Mouse (Mus musculus): ENCODE results near the gene Olfr202. TPM values are rescaled to one million over a fixed set of nuclear protein-coding genes. Genes with fewer than 3 reads are reported as not detected.
A peak's percentile ranks its signal among the peaks of the same experiment; 100 is the strongest.
"Not testable (repeated sequence)": the region's sequence is repeated elsewhere in the genome, so short reads cannot be mapped to it uniquely, and the experiment has no call there.

Gene Olfr202
- polyA plus RNA-seq, 1 experiment from 2014 or later: not detected

DNA sequence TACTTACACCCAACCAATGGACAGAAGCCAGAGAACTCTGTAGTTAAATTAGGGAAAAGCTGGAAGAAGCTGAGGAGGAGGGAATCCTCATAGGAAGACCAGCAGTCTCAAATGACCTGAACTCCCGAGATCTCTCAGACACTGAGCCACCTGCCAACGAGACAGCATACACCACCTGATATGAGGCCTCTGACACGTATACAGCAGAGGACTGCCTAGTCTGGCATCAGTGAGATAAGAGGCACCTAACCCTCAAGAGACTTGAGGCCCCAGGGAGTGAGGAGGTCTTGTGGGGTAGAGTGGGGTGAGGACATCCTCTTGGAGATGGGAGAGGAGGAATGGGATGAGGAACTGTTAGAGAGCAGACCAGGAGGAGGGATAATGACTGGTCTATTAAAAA lies 6.1 kb downstream of the Olfr202 start:
- ATAC-seq: no peak

DNA sequence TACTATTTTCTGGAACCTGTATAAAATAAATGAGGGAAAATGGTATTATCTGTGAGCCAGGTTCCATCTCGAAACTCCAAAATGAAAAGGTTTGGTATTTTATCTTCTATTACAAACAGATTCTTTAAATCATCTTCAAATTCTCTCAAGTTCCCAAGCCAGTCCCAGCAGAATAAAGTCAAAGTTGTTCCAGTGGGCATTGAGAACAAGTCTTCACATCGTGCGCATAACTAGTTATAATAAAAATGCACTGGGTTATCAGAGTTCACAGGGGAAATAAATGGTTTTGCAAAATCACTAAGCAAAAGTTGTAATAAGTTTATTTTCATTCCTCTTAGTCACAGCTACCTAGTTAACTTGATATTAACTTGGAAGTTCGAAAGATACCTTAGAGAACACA lies 14.1 kb downstream of the Olfr202 start, which contains the start of gene Olfr201:
Gene Olfr201 (minus strand): TSS at position 101 of the 400 bp plus-strand sequence.
- not testable (repeated sequence) for H3K4me1 ChIP-seq (replicated peaks; ENCODE audit: control insufficient read depth, insufficient read depth, low read length); ATAC-seq; H3K27me3 ChIP-seq (replicated peaks; ENCODE audit: control insufficient read depth, insufficient read depth, low read length); H3K4me2 ChIP-seq (replicated peaks; ENCODE audit: low read depth); H3K9ac ChIP-seq (ENCODE audit: low read depth, low read length); H3K27ac ChIP-seq (ENCODE audit: low read depth, low read length); H3K4me3 ChIP-seq (ENCODE audit: low read depth, low read length); H3K36me3 ChIP-seq (ENCODE audit: control insufficient read depth, insufficient read depth); H3K9me3 ChIP-seq (ENCODE audit: control insufficient read depth)
- 85% methylated on average over 4 of the region's 4 CpGs for whole genome bisulfite sequencing

More for the DNA sequence above, 6.1 kb downstream of the Olfr202 start:
- no peaks in the 10 kb centered on the region for H3K4me1 ChIP-seq (replicated peaks; ENCODE audit: control insufficient read depth, insufficient read depth, low read length)
- no peaks in the 10 kb centered on the region for H3K36me3 ChIP-seq (ENCODE audit: control insufficient read depth, insufficient read depth)
- no peak overlapping the region for H3K9ac ChIP-seq (ENCODE audit: low read depth, low read length)
- H3K9me3 ChIP-seq (ENCODE audit: control insufficient read depth): no peaks in the 10 kb centered on the region
- 60% methylated on average over 3 of the region's 3 CpGs for WGBS
- no peak overlapping the region for H3K27ac ChIP-seq (ENCODE audit: low read depth, low read length)
- H3K4me3 ChIP-seq (ENCODE audit: low read depth, low read length): no peak overlapping the region
- H3K27me3 ChIP-seq (replicated peaks; ENCODE audit: control insufficient read depth, insufficient read depth, low read length): no peaks in the 10 kb centered on the region
- TF ChIP-seq CTCF (IDR thresholded peaks at IDR 0.05; ENCODE audit: low read depth): no peak
- no peak overlapping the region for H3K4me2 ChIP-seq (replicated peaks; ENCODE audit: low read depth)

DNA sequence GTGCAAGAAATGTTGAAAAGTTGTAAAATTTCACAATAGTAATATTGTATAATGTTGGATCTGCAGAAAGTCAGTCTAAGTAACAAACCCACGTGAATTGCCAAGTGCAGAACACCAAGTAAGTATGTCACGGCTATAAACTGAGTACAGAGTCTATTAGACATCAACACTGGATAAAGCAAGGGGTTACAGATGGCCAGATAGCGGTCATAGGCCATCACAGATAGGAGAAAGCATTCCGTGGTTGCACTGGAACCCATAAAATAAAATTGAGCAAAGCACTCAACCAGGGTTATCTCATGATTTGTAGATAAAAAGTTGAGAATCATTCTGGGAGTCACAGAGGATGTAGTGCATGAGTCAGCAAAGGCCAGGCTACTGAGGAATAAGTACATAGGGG lies 17.5 kb downstream of the Olfr202 start:
- H3K4me3 ChIP-seq (ENCODE audit: low read depth, low read length); H3K27me3 ChIP-seq (replicated peaks; ENCODE audit: control insufficient read depth, insufficient read depth, low read length); H3K36me3 ChIP-seq (ENCODE audit: control insufficient read depth, insufficient read depth); H3K9ac ChIP-seq (ENCODE audit: low read depth, low read length); H3K4me1 ChIP-seq (replicated peaks; ENCODE audit: control insufficient read depth, insufficient read depth, low read length); H3K4me2 ChIP-seq (replicated peaks; ENCODE audit: low read depth); H3K27ac ChIP-seq (ENCODE audit: low read depth, low read length); H3K9me3 ChIP-seq (ENCODE audit: control insufficient read depth): not testable (repeated sequence)
- ATAC-seq: peak; percentile 93
- 53% methylated on average over 4 of the region's 4 CpGs for WGBS

- H3K36me3 ChIP-seq (ENCODE audit: control insufficient read depth, insufficient read depth): no peaks in the 10 kb centered on the region
- no peak overlapping the region for H3K27ac ChIP-seq (ENCODE audit: low read depth, low read length)
- no peaks in the 10 kb centered on the region for H3K4me1 ChIP-seq (replicated peaks; ENCODE audit: control insufficient read depth, insufficient read depth, low read length)
- no peak overlapping the region for H3K4me3 ChIP-seq (ENCODE audit: low read depth, low read length)
- ATAC-seq: no peak
- 85% methylated on average over 17 of the region's 17 CpGs for WGBS
- no peaks in the 10 kb centered on the region for H3K9me3 ChIP-seq (ENCODE audit: control insufficient read depth)
- no peak overlapping the region for H3K9ac ChIP-seq (ENCODE audit: low read depth, low read length)
- H3K4me2 ChIP-seq (replicated peaks; ENCODE audit: low read depth): no peak overlapping the region
- TF ChIP-seq CTCF (IDR thresholded peaks at IDR 0.05; ENCODE audit: low read depth): no peak
- H3K27me3 ChIP-seq (replicated peaks; ENCODE audit: control insufficient read depth, insufficient read depth, low read length): no peaks in the 10 kb centered on the region
These were observed 36.9 kb downstream of the Olfr202 start for GRCm38 (mm10) chr16:59249684-59250083.

Other genes with a start within 250 kb of the Olfr202 start
- not detected in 2 replicates for gene Olfr187, start 247.0 kb downstream of the Olfr202 start, polyA plus RNA-seq (2015; fragmentation: Nextera tagmentation; extraction: Ambion mirVana)
- 0.03 and 0.07 TPM in 2 replicates for gene Olfr190, start 208.8 kb downstream of the Olfr202 start, polyA plus RNA-seq (2015; fragmentation: Nextera tagmentation; extraction: Ambion mirVana)
- not detected in 2 replicates for gene Olfr191, start 197.0 kb downstream of the Olfr202 start, polyA plus RNA-seq (2015; fragmentation: Nextera tagmentation; extraction: Ambion mirVana)
- gene Olfr193, start 174.9 kb downstream of the Olfr202 start, polyA plus RNA-seq (2015; fragmentation: Nextera tagmentation; extraction: Ambion mirVana): not detected in 2 replicates
- gene Olfr194, start 165.7 kb downstream of the Olfr202 start, polyA plus RNA-seq (2015; fragmentation: Nextera tagmentation; extraction: Ambion mirVana): not detected in 2 replicates
- gene Olfr195, start 139.7 kb downstream of the Olfr202 start, polyA plus RNA-seq (2015; fragmentation: Nextera tagmentation; extraction: Ambion mirVana): not detected in 2 replicates
- not detected in 2 replicates for gene Olfr196, start 116.3 kb downstream of the Olfr202 start, polyA plus RNA-seq (2015; fragmentation: Nextera tagmentation; extraction: Ambion mirVana)
- gene Olfr198, start 83.3 kb downstream of the Olfr202 start, polyA plus RNA-seq (2015; fragmentation: Nextera tagmentation; extraction: Ambion mirVana): not detected in 2 replicates
- not detected in 2 replicates for gene Olfr199, start 67.0 kb downstream of the Olfr202 start, polyA plus RNA-seq (2015; fragmentation: Nextera tagmentation; extraction: Ambion mirVana)
- 0.05 and 0.09 TPM in 2 replicates for gene Olfr201, start 14.2 kb downstream of the Olfr202 start, polyA plus RNA-seq (2015; fragmentation: Nextera tagmentation; extraction: Ambion mirVana)
- gene Olfr203, start 12.1 kb upstream of the Olfr202 start, polyA plus RNA-seq (2015; fragmentation: Nextera tagmentation; extraction: Ambion mirVana): 0.10 TPM in 1 of 2 replicates, not detected in the other
- gene Olfr204, start 31.5 kb upstream of the Olfr202 start, polyA plus RNA-seq (2015; fragmentation: Nextera tagmentation; extraction: Ambion mirVana): not detected in 2 replicates
- gene Olfr205, start 44.3 kb upstream of the Olfr202 start, polyA plus RNA-seq (2015; fragmentation: Nextera tagmentation; extraction: Ambion mirVana): not detected in 2 replicates
- not detected in 2 replicates for gene Olfr206, start 62.5 kb upstream of the Olfr202 start, polyA plus RNA-seq (2015; fragmentation: Nextera tagmentation; extraction: Ambion mirVana)
- gene Olfr209, start 77.2 kb upstream of the Olfr202 start, polyA plus RNA-seq (2015; fragmentation: Nextera tagmentation; extraction: Ambion mirVana): not detected in 2 replicates
- not detected in 2 replicates for gene Gabrr3, start 120.5 kb upstream of the Olfr202 start, polyA plus RNA-seq (2015; fragmentation: Nextera tagmentation; extraction: Ambion mirVana)
- 12.8 and 13.6 TPM in 2 replicates for gene Riox2, start 185.0 kb upstream of the Olfr202 start, polyA plus RNA-seq (2015; fragmentation: Nextera tagmentation; extraction: Ambion mirVana)

Measured in intestine, postnatal 0 days (tissue).